Mouse (Mus musculus) E14TG2a.4 (cell line): ENCODE data around the gene Ceacam9.

ENCODE experiments used
- CTCF ChIP-seq: conservative IDR thresholded peaks from 2 replicates; pipeline ENCODE4 v1.5.1; 2014; ENCODE audit warnings: low read length
- NANOG ChIP-seq: IDR thresholded peaks from 2 replicates; pipeline ENCODE4 v1.6.1; 2014; ENCODE audit warnings: borderline replicate concordance, low read length, mixed read lengths
- POU5F1 ChIP-seq: IDR thresholded peaks from 2 replicates; pipeline ENCODE4 v1.6.1; 2014; ENCODE audit warnings: low read length, borderline replicate concordance

- no peak for TF ChIP-seq CTCF
- no peak for TF ChIP-seq NANOG
- TF ChIP-seq POU5F1, result no peak
Measured at GRCm38 (mm10) chr7:16737606-16738072, 15.9 kb downstream of the Ceacam9 start.
